Mouse (Mus musculus): Measurements from ENCODE around the gene Cst3.

Gene Cst3

DNA sequence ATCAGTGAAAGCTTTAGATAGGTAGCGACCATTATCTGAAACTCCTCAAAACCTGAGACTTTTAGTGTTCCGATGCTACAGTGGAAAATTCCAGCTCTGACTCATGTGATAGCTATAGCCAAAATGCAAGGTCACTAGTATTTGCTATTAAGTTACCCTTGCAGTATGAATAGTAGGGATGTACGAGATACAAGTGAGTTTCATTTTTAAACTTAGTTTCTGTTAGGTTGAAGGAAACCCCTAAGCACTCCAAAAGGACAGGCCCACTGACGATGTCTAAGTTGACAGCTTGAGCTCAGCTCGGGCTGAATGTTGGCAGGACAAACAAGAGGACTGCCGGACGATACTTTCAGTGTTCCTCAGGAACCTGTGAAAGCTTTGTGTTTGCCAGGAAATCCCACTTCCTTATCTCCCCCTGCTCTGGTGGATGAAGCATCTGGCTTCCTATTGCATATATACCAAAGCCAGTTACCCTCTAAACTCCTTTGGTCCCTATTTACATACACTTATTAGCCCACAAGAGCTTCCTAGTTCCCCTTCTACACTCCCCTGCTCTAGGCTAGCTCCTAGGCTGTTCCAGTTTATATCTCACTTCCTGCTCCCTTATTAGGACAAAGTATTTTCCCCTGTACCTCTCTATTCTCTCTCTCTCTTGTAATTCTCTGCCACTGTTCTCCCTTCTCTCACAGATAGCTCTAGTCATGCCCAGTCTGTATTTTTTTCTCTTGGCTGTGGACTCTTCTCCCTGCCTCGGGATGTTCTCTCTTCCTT lies 18.7 kb downstream of the Cst3 start:
- in situ Hi-C loops (cut with MboI) = no loop called here

DNA sequence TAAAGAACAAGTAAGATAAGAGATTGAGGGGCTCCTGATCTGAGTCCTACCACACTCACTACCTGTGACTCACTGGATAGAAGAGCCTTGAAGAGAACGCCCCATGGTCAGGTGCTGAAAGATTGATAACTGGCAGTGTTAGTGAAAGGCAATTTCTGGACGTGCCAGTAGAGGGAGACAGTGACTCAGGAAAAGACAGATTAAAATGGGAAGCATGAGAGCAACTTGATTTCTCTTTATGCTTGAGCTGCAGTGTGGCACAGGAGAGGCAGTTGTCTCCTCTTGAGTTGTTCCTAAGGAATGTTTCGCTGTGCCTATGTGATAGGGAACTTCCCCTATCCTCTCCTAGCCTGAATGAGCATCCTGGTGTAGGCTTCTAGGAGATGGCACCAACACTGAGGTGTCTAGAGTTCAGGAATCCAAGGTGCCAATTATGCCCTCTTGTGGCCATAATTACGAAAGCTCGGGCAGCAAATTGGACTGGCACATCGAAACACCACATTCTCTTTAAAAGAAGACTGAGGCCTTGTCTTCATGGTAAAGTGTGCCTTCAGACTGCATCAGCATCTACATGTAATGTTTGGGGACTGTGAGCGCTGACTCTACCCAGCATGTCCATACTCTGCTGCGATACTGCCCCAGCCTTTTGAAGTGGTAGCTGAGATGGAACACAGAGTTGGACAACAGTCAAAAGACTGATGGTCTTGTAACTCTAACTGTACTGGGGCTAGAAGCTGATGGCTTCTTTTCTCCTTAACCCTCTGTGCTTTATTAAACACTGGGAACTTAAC lies 24.2 kb downstream of the Cst3 start:
- in situ Hi-C loops (cut with MboI) = loop anchor here (5.0 kb wide), 1 partner anchor 51 kb away; no protein-coding TSS in a partner anchor

DNA sequence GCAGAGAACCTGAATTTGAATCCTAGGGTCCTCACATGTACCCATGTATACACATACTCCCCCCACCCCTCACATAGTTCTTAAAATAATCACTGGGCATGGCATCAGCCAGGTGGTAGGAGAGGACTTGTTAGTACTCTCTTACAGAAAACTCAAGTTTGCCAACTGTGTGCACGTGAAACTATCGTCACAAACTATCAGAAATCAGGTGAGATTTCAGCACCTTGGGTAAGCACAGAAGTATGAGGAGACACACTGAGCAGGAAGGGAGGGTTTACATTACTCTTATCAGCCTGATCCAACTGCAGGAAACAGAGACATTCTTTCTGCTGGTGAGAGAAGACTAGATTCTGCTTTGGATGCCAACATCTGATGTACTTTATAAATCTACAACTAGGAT lies 36.3 kb downstream of the Cst3 start:
- in situ Hi-C loops (cut with MboI) = no loop called here

DNA sequence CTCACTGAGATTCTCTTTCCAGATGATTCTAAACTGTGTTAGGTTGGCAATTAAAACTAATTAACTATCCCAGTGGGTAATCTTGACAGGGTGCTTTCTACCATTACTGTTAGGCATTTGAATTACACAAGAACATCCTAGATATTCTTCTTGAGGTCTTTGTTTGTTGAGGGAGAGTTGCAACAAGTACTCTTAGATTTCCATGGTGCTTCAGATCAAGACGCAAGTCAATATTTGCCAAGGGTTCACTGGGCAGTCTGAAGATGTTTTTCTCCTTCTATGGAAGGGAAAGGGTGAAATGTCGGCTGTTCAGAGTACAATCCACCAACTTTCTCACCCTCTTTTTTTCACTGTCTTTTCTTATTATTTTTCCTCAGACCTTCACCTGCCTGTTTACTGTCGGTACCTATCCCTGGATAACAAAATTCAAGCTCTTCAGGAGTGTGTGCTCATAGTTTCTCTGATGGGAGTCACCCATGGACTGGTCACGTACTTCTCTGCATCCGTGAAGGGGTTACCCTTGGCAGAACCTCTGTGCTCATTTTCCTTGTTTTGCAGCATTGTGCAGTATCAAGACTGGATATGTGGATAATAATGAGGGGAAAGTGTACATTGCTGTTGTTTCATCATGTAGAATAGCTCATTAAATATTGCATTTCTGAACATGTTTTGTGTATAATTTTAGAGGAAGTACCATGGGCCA lies 37.3 kb downstream of the Cst3 start:
- in situ Hi-C loops (cut with MboI) = no loop called here

DNA sequence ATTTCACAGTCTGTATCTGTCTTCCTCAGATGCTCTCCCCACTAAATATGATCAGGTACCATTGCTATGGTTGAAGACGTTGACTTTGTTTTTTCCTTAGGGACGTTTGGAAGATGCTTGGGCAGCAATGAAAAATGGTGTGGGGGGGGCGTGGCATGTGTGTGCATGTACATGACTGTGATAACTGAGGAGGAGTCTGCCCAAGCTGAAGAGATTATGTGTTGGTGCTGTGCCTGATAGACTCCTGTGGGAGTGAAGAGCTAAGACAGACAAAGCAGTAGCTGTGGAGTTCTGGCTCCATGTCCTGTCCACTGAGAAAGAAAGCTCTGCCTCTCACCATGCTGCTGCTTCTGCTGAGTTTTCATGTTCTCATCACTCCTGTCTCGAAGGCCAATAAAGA lies 40.6 kb downstream of the Cst3 start, which contains the start of gene Cst9:
Gene Cst9, plus strand, starts transcription at position 236 of the 400 bp plus-strand sequence.
- in situ Hi-C loops (cut with MboI) = no loop called here

DNA sequence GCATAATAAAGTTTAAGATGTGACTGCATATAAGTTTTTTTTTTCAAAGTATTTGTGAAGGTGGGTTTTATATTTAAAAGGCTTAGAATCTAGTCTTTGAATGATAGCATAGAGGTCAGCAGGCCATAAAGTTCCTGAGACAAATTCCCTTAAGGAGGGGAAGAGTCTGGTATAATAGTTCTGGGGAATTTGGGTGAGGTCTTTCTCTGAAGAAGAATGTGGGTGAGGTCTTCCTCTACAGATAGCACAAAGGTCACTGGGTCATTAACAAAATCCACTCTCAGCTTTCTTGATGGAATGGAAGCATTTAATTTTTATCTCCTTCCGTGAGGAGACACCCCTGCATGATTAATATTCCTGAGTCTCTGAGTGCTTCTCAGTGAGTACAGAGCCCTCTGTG lies 49.5 kb downstream of the Cst3 start:
- in situ Hi-C loops (cut with MboI) = no loop called here

Measured in mature B cell (primary cell).